Mouse (Mus musculus) E14TG2a.4 (cell line): ENCODE data around the gene Pla2g4e.

Experiments used
- CTCF ChIP-seq: conservative IDR thresholded peaks from 2 replicates; pipeline ENCODE4 v1.5.1; 2014; ENCODE audit warnings: low read length
- NANOG ChIP-seq: IDR thresholded peaks from 2 replicates; pipeline ENCODE4 v1.6.1; 2014; ENCODE audit warnings: borderline replicate concordance, low read length, mixed read lengths

- TF ChIP-seq CTCF (no peak), NANOG (no peak)
These were observed 102.8 kb downstream of the Pla2g4e start for GRCm38 (mm10) chr2:120142336-120142735.
